Mouse (Mus musculus) lung, embryonic 14.5 days (tissue): ENCODE measurements around the gene Gm49425. TPM values are rescaled to one million over a fixed set of nuclear protein-coding genes. Genes with fewer than 3 reads are reported as not detected.
A peak's percentile ranks its signal among the peaks of the same experiment; 100 is the strongest.

Experiments
- ATAC-seq: fragments of 200-750 bp; cut with Nextera tagmentation; 2 replicates; pipeline ENCODE4 v1.8.0; 2017; ENCODE audit warnings: mild to moderate bottlenecking, moderate TSS enrichment, moderate library complexity; ENCODE audit not compliant: insufficient read depth
- DNase-seq: peaks from one replicate; pipeline ENCODE4 v3.0.0-alpha.2; 2015
- H3K27ac ChIP-seq: fragments of 300-500 bp; sonication (generic); 2 replicates; pipeline ENCODE4 v1.5.1; 2014; ENCODE audit warnings: low read depth, mild to moderate bottlenecking, moderate library complexity
- H3K27me3 ChIP-seq: fragments of 300-500 bp; sonication (generic); 2 replicates; pipeline ENCODE4 v1.6.1; 2014; ENCODE audit warnings: low read length, control low read depth; ENCODE audit not compliant: insufficient read depth
- H3K36me3 ChIP-seq: fragments of 300-500 bp; sonication (generic); 2 replicates; pipeline ENCODE4 v1.6.1; 2014; ENCODE audit warnings: control low read depth; ENCODE audit not compliant: insufficient read depth
- H3K4me1 ChIP-seq: fragments of 300-500 bp; sonication (generic); 2 replicates; pipeline ENCODE4 v1.6.1; 2014; ENCODE audit warnings: antibody characterized with exemption, control low read depth; ENCODE audit not compliant: insufficient read depth
- H3K4me2 ChIP-seq: fragments of 300-500 bp; sonication (generic); 2 replicates; pipeline ENCODE4 v1.6.1; 2014; ENCODE audit warnings: mild to moderate bottlenecking
- H3K4me3 ChIP-seq: fragments of 300-500 bp; sonication (generic); 2 replicates; pipeline ENCODE4 v1.5.1; 2014; ENCODE audit warnings: low read depth, low read length
- H3K9ac ChIP-seq: fragments of 300-500 bp; sonication (generic); 2 replicates; pipeline ENCODE4 v1.6.1; 2014
- H3K9me3 ChIP-seq: fragments of 300-500 bp; sonication (generic); 2 replicates; pipeline ENCODE4 v1.6.1; 2016; ENCODE audit warnings: low read depth, low read length, control low read depth
- CTCF ChIP-seq: IDR thresholded peaks from 2 replicates; pipeline ENCODE4 v1.5.1; 2016; ENCODE audit warnings: antibody characterized with exemption, low read depth
- WGBS: fragments of 180-500 bp; shearing (Covaris S2); extraction: QIAGEN DNeasy Blood & Tissue Kit; methylation state at CpG from one replicate; pipeline ENCODE4 v1.1.7; 2014; 5-methylcytosine and 5-hydroxymethylcytosine counted together
- polyA plus RNA-seq: library from polyadenylated mRNA; unstranded; fragments of >200 nt; fragmentation: Nextera tagmentation; extraction: Ambion mirVana; gene quantifications from 2 replicates; pipeline ENCODE4 v1.2.1, GENCODE M21; 2014

Gene Gm49425
- polyA plus RNA-seq, 1 experiment from 2014 or later, result not detected

DNA sequence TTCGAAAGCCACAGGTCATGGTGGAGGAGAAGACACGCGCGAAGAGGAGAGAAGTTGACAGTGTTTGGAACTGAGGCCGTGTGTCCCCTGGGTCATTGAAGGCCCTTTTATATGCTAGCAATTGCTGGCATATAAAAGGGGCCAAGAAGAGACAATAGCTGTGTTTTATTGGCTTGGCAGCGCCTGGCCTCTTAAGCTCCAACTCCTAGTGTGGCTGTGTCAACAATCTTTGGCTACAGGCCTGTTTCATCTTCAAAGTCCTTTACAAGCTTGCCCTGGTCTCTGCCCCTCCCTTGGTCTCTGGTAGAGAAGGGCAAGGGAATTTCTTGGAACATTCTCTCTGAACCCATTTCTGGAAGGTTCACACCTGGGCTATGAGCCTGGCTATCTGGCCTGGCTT lies 25.6 kb downstream of the Gm49425 start, which contains the start of gene Krt83:
Gene Krt83 (minus strand): TSS at position 82 of the 400 bp plus-strand sequence.
- DNase-seq (peak; percentile 11), ATAC-seq (no peak)
- no peaks in the 10 kb centered on the region for H3K4me1 ChIP-seq
- no peak within 1 kb of the TSS for H3K9ac ChIP-seq
- H3K4me3 ChIP-seq, result no peak within 1 kb of the TSS
- no peak within 1 kb of the TSS for H3K27ac ChIP-seq
- TF ChIP-seq CTCF, result no peak
- H3K4me2 ChIP-seq, result no peak within 1 kb of the TSS
- no peaks in the 10 kb centered on the region for H3K36me3 ChIP-seq
- 70% methylated on average over 6 of the region's 6 CpGs for WGBS
- H3K9me3 ChIP-seq, result no peaks in the 10 kb centered on the region
- no peaks in the 10 kb centered on the region for H3K27me3 ChIP-seq

GRCm38 (mm10) chr15:101485911-101486635 lies 31.0 kb downstream of the Gm49425 start:
- no peaks in the 10 kb centered on the region for H3K27me3 ChIP-seq
- 74% methylated on average over 11 of the region's 11 CpGs for WGBS
- H3K4me1 ChIP-seq, result no peaks in the 10 kb centered on the region
- TF ChIP-seq CTCF, result no peak
- H3K9me3 ChIP-seq, result no peaks in the 10 kb centered on the region
- H3K27ac ChIP-seq, result no peak overlapping the region
- H3K4me3 ChIP-seq, result no peak overlapping the region
- no peak overlapping the region for H3K4me2 ChIP-seq
- no peak for ATAC-seq
- H3K9ac ChIP-seq, result no peak overlapping the region
- H3K36me3 ChIP-seq, result no peaks in the 10 kb centered on the region
- DNase-seq, result no peak

DNA sequence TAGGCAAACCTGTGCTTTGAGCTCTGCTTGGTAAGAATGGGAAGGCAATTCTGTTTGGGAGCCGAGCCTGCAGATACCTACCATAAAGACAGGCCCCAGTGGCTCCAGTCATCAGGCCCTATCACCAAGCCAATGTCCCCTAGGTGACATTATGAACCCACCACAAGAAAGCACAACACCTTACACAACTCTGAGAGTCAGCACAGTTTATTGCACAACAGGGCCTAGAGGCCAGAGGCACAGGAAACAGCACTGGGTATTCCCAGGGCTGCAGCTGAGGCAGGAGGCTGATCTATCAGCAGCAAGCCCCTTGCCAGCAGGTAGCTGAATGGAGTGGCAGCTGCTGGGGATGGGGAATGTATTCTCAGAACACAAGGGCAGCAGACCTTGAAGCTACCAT lies 32.1 kb downstream of the Gm49425 start:
- Histone ChIP-seq H3K36me3 (no peaks in the 10 kb centered on the region), H3K4me1 (no peaks in the 10 kb centered on the region), H3K27me3 (no peaks in the 10 kb centered on the region), H3K4me2 (no peak overlapping the region), H3K27ac (no peak overlapping the region), H3K4me3 (no peak overlapping the region), H3K9me3 (no peaks in the 10 kb centered on the region), H3K9ac (no peak overlapping the region)
- ATAC-seq (no peak), DNase-seq (no peak)
- 88% methylated on average over 1 of the region's 1 CpGs for WGBS
- TF ChIP-seq CTCF, result no peak

- no peak for TF ChIP-seq CTCF
- H3K4me1 ChIP-seq, result no peaks in the 10 kb centered on the region
- ATAC-seq, result no peak
- WGBS, result 71% methylated on average over 1 of the region's 1 CpGs
- H3K27me3 ChIP-seq, result no peaks in the 10 kb centered on the region
- no peaks in the 10 kb centered on the region for H3K36me3 ChIP-seq
- no peak for DNase-seq
- no peak overlapping the region for H3K4me2 ChIP-seq
- no peak overlapping the region for H3K4me3 ChIP-seq
- H3K9ac ChIP-seq, result no peak overlapping the region
- no peaks in the 10 kb centered on the region for H3K9me3 ChIP-seq
- H3K27ac ChIP-seq, result no peak overlapping the region
These were observed 33.4 kb downstream of the Gm49425 start for GRCm38 (mm10) chr15:101483646-101484045.

DNA sequence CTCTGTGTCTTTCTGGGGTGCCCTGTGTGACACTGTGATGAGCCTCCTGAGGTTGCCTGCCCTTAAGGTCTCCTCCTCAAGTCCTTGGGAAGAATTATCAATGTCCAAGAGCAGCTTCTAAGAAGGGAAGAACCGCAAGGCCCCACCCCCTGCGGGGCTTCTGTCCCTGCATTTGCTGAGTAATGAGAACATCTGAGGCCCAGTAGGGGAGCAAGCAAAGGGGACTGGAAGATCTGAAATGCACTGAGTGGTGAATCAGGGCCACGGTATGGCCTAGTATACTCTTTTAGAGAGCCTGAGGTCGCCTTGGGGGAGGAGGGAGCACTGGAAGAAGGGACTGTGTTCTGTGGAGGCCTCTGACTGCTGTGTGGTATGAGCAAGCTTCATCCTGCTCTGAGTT lies 35.0 kb downstream of the Gm49425 start:
- DNase-seq (no peak), ATAC-seq (no peak)
- Histone ChIP-seq H3K36me3 (no peaks in the 10 kb centered on the region), H3K9ac (no peak overlapping the region), H3K27me3 (no peaks in the 10 kb centered on the region), H3K9me3 (no peaks in the 10 kb centered on the region), H3K27ac (no peak overlapping the region), H3K4me3 (no peak overlapping the region), H3K4me2 (no peak overlapping the region), H3K4me1 (no peaks in the 10 kb centered on the region)
- TF ChIP-seq CTCF, result no peak
- WGBS, result 28% methylated on average over 4 of the region's 4 CpGs

- ATAC-seq (no peak), DNase-seq (peak; percentile 11)
- Histone ChIP-seq H3K4me1 (no peaks in the 10 kb centered on the region), H3K27ac (no peak overlapping the region), H3K4me2 (peak overlapping the region; percentile 62), H3K36me3 (no peaks in the 10 kb centered on the region), H3K9me3 (no peaks in the 10 kb centered on the region), H3K27me3 (no peaks in the 10 kb centered on the region), H3K4me3 (peak overlapping the region; percentile 21), H3K9ac (no peak overlapping the region)
- TF ChIP-seq CTCF, result no peak
- WGBS, result 30% methylated on average over 11 of the region's 11 CpGs
These were observed 37.4 kb downstream of the Gm49425 start for GRCm38 (mm10) chr15:101479666-101480060.

DNA sequence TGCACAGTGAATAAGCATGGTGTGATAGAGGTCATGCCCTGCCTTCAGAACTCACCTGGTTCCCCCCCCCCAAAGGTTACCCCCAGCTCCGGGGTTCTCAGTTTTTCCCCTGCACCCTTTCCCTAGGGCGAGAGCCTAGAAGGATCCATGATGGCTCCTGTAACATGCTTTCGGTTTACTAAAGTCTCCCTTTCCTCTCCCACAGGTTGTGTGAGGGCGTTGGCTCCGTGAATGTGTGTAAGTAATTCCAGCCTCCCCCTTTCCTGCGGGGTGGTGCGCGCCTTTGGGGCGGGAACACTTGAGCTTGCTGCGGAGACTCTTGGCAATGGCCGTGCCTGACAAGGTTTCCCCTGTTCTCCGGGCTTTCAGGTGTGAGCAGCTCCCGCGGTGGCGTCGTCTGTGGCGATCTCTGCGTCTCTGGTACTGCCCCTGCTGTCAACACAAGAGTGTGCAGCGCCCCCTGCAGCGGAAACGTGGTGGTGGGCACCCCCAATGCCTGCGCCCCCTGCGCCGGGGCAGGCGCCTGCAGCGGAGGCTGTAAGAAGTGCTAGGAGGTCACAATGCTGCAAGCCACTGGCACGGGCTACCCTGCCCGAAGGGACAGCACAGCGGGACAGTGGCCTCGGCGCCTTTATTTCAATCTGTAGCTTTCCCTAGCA lies 37.9 kb downstream of the Gm49425 start:
- H3K9ac ChIP-seq, result no peak overlapping the region; the same call in 1 of the 2 replicates
- 0 out of 2 replicates have a peak, but pooled peaks have one; percentile 38 for ATAC-seq

More for the DNA sequence above, 37.9 kb downstream of the Gm49425 start:
- Histone ChIP-seq H3K27ac (no peak overlapping the region), H3K4me2 (peak overlapping the region; percentile 62), H3K27me3 (no peaks in the 10 kb centered on the region), H3K4me3 (peak overlapping the region; percentile 21), H3K4me1 (no peaks in the 10 kb centered on the region), H3K36me3 (no peaks in the 10 kb centered on the region), H3K9me3 (no peaks in the 10 kb centered on the region)
- TF ChIP-seq CTCF, result peak; percentile 71
- peak; percentile 69 for DNase-seq
- 6% methylated on average over 31 of the region's 31 CpGs for WGBS
